Mouse (Mus musculus) cerebral cortex, adult 2 months (tissue): ENCODE results near the gene Socs1.

ENCODE experiments used
- WGBS: fragments of 180-500 bp; shearing (Covaris S2); methylation state at CpG from one replicate; pipeline ENCODE4 v1.1.7; 2018; 5-methylcytosine and 5-hydroxymethylcytosine counted together

Gene Socs1

DNA sequence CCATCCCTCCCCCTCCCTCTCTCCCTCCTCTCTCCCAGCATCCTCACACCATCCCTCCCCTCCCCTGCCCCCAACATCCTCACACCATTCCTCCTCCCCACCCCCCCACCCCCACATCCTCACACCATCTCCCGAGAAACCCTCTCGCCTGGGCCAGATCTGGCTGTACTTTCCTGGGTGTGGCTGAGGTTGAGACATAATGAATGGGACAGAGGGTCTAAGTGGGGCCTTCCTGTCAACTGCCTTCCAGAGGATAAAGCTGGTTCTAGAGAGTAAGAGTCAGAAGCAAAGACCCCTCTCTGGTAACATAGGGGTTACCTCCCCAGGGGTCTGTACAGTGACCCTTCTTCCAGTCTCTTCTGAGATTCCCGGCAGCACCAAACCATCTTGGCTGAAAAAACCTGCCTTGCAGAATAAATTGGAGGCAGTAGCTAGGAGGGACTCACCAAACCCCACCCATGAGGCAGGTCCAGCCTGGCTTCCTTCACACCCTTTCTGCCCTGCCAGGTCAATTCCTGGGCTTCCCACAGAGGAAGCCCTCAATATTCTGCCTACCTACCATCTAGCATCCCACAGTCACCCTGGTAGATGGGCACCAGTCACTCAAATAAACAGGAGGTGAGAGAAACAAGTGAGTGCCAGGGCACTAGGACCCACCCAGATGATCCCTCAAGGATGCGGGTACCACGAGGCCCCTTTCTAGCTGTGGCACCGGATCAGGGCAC is 21.6 kb downstream of the Socs1 start:
- 75% methylated on average over 6 of the region's 6 CpGs for WGBS

DNA sequence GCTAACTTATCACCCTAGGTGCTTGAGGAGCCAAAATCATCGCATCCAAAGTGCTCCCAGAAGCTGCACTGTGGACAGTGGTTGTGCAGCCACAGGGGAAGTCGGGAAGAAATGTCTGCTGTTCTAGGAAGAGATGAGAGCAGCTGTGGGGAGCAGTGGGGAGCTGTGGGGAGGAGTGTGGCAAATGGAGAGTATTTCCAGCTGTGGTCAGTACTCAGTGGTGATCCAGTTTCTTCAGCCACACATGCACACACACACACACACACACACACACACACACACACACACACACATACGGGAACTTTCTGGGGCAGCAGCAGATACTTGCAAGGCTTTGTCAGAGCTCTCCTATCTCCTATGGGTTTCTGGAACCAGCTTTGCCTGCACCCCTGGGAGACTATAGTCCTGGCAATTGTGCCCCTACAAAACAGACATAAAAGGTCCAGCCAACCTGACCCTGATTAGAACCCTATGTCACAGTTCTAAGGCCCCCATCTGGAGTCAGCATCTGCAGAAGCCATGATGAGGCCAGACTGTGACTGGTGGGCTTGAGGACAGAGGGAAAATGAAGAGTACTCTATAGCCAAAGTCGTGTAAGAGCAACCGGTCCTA is 22.7 kb downstream of the Socs1 start:
- 83% methylated on average over 5 of the region's 5 CpGs for WGBS

DNA sequence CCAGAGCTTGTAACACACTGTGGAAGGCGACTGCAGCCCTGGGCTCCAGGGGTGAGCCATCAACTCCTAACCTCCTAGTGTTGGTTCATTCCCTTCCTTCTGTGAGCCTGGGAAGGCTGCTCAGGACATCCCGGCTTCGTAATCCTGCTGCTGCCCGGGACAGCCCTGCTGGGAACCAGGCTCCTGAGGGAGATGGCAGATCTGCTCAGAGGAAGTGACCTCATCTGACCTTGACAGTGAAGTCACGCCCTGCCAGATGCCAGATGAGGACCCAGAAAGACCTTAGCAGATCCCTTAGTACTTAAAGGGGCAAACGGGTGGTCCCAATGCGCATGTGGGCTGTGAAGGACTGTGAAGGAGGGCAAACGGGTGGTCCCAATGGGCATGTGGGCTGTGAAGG is 24.2 kb downstream of the Socs1 start:
- WGBS = 87% methylated on average over 8 of the region's 8 CpGs

DNA sequence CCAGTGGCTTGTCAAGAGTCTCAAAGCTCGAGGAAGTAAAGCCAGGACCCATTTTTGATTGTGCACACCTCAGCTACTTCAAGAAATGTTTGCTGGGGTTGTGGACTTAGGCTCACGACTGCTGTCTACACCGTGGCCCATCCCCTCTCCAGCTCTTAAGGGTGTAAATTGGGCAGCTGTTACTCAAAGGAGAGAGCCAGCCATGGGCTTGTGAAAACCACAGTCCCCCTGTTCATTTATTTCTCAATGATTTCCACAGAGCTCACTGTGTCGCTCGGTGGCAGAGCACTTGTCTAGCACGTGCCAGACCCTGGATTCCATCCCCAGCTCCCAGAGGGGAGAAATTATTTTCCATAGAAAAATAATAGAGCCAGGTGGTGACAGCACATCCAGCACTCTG is 29.2 kb downstream of the Socs1 start:
- 68% methylated on average over 6 of the region's 6 CpGs for WGBS

DNA sequence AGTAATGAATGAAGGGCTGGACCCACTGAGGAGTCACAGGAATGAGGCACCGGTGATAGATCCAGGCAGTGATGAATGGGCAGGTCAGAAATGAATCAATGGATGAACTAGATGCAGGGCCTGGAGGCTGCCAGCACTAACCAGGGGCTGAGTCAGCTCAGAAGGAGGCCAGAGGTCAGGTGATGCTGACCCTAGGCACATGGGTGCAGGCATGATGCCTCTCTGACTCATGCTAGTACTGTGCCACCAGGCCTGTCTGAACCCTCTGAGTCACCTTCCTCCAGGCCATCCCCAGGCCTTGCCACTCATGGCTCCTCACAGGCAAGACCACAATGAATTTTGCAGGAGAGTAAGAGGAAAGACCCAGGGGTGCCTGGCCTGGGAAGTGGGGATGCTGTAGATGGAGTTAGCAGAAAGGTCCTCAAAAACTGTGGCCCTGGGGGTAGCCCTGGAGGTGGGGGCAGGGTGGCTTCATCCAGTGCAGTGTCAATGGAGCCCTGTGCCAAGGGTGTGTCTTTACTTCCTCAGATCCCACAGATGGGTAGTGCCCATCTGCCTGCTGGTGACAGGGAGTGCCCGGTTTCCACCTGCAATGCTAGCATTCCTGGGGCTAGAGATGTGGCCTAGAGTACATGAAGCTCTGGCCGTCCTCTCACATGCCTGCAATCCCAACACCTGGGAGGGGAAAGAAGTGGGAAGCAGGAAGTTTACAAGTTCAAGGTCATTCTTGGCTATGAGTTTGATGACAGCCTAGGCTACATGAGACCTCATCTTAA is 30.6 kb downstream of the Socs1 start:
- WGBS = 96% methylated on average over 3 of the region's 3 CpGs

DNA sequence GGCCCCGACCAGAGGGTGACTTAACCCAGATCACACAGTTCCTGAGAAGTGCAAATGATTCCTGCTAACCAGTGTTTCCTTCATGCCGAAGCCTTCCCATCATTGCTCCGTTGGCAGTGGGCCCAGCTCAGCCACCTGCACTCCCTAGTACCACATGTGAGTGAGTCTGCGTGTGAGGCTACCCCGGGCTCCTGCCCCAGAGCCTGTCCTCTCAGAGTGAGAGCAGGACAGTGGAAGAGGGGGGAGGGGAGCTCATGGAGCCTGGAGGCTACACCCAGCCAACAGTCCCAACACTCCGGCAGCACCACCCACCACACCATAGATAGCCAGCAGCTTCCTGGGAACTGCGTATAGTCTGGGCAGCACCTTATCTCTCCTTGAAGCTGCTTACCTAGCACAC is 35.5 kb downstream of the Socs1 start:
- 26% methylated on average over 7 of the region's 7 CpGs for WGBS

DNA sequence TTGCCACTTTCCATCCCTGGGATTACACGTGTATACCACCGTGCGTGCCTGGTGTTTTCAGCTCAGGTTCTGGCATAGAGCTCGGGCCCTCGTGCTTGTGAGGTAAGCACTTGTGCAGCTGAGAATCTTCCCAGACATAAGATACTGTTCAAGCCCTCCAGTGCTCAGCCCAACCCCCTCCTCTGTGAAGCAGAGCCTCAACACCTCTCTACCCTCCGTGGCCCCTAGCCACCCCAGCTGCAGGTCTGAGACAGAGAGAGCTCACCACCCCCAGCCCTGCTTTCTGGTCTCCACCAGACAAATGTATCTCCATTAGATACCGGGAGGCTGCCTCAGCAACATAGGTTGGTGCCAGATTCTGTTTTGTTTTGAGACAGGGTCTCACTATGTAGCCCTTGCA is 36.1 kb downstream of the Socs1 start:
- WGBS = 74% methylated on average over 7 of the region's 7 CpGs

DNA sequence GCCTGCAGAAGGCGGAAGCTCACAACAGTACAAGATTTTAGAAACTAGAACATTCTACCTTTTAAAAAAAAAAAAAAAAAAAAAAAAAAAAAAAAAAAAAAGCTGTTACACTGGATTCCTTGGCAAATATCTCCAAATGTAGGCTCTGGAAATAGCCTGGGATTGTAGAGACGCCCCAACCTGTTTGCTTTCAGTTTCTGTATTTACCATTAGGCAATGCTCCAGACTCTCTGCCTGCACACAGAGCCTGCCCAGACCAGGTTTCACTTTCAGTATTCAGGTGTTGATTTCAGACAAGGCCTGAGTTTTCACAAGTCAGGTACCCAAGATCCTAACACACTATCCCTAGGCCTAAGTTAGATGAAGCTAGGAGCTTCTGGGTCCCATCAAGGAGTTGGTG is 44.3 kb downstream of the Socs1 start:
- 69% methylated on average over 2 of the region's 2 CpGs for WGBS

DNA sequence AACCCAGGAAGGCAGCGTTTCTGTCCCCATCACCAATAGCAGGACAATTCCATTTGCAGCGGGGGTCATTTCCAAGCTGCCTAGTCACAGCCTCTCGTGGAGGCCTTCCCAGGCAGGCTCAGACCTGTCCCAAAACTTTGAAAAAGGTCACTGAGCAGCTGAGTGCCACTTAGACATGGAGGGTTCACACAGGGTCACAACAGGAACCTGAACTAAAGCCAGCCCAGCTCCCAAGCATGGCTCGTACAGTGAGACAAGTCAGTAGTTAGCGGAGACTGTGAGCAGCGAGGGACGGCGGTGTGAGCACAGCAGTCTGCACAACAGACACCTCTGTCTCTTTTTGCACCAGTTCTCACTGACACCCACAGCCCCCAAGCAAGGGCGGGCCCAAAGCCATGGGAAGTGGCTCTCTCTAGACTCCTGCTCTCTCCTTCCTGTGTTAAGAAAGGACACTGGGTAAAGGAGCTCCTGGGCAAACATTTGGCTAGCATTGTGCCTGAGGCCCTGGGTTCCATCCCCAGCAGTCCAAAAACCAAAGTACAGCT is 45.4 kb downstream of the Socs1 start:
- 76% methylated on average over 9 of the region's 9 CpGs for WGBS

DNA sequence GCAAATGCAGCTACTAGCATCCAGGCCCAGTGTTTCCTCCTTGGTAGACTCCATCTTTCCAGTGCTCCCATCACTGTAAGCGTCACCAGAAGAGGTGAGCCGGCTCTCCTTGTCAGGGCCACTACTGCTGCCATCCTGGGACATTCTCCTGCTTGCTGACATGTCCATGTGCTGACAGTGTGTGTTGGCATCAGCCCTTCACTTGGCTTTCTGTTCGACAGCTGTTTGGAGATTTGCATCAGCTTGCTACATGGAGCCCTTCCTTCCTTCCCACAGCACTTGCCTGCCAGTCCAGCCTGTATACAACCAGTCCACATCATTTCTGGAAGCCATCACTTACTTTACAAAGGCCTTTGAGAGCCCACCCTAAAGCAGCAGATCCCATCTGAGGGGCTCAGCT is 46.5 kb downstream of the Socs1 start:
- 89% methylated on average over 3 of the region's 3 CpGs for WGBS

DNA sequence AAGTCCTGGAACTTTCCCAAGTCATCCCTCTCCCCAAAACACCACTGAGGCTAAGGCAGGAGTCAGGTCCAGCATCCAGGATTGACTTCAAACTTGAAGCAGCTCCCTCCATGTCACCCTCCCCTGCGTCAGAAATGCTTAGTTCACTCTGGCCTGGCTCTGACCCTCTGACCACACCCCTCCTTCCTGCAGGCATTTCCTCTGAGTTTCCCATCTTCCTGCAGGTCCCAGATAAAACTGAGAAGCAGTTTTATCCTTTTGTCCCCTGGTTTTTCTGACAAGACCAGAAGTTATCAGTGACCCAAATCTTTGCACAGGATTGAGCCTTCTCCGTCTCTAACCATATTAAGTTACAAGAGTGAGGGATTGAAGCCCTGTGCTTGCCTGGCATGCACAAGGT is 47.8 kb downstream of the Socs1 start:
- 77% methylated on average over 2 of the region's 2 CpGs for WGBS

DNA sequence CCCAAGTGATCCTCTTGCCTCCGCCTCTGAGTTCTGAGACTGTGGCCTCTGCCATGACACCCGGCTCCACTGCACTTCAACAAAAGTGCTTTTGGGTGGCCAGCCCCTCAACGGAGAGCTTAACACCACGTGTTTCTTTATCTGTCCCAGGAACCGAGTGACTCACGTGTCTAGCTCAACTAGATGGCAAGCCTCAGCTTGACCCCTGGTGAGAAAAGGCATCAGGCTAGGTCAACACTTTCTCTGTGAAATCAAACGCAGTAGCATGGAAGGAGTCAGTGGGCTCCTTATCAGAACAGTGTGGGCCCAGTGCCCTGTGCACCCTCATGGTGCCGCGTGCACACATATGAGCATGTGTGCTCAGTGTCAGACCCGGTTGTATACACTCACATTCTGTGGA is 49.0 kb downstream of the Socs1 start:
- 88% methylated on average over 10 of the region's 10 CpGs for WGBS

DNA sequence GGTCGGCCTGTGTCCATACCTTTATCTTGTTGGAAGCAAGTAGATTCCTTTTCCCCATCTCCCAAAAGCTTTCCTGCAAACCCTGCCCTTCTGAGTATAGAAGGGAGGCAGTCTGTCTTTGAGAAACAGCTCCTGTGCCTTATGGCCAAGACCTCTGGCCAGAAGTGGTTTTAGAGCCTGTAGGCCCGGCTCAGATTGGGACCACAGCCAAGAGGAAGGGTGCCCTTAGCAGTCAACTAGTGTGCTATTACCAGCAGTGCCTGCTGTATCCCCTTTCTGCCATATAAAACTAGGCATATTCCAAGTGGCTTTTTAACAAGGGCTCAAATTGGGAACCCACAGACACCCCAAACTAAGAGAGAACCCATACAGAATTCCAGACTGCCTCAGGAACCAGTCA is 49.6 kb downstream of the Socs1 start:
- WGBS = 68% methylated on average over 2 of the region's 2 CpGs

DNA sequence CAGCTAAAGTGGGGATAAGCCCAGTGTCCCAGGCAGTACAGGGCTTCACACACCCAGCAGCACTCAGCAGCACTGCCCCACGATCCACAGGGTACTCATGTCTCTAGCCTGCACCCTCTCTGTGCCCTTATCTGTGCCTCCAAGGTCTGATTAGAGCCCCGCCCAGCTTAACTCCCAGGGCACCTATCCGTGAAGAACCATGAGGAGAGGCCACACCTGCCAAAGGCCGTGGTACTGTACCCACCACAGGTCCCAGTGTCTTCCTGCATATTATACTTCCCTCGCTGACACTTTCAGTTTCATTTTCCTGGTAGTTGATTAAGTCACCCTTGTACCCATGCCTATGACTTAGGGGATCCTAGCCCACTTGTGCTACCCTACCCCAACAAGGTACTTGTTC is 52.9 kb downstream of the Socs1 start:
- 84% methylated on average over 5 of the region's 5 CpGs for WGBS
